Mouse (Mus musculus) neutrophil, adult 5-6 weeks (primary cell): ENCODE data around the gene Tnfrsf18. TPM values are rescaled to one million over a fixed set of nuclear protein-coding genes. Genes with fewer than 3 reads are reported as not detected.

ENCODE experiments used
- ATAC-seq: fragments of 151-379, 151-347 bp; 2 replicates; pipeline ENCODE4 v1.8.0; 2017; ENCODE audit warnings: mild to moderate bottlenecking, moderate TSS enrichment; ENCODE audit not compliant: insufficient number of reproducible peaks, poor library complexity, low FRiP score, severe bottlenecking; ENCODE audit errors: extremely low read depth
- total RNA-seq: library from RNA; stranded (forward); fragments of 200-1000 nt; gene quantifications from 2 replicates; pipeline ENCODE4 v1.2.3, GENCODE M21; 2017

Gene Tnfrsf18
- total RNA-seq, 1 experiment from 2014 or later: 18.5 TPM

GRCm38 (mm10) chr4:156067256-156067949, 41.4 kb downstream of the Tnfrsf18 start:
- ATAC-seq: peak; percentile 89

GRCm38 (mm10) chr4:156069701-156070100, 43.7 kb downstream of the Tnfrsf18 start:
- ATAC-seq: no peak

- ATAC-seq: no peak
These were observed 44.3 kb downstream of the Tnfrsf18 start for GRCm38 (mm10) chr4:156070276-156070675.

- ATAC-seq: no peak
These were observed 44.8 kb downstream of the Tnfrsf18 start for GRCm38 (mm10) chr4:156070716-156071115.

- ATAC-seq: peak; percentile 27; the same call in 1 of the 2 replicates
These were observed 51.0 kb downstream of the Tnfrsf18 start for GRCm38 (mm10) chr4:156076911-156077382.

- peak; percentile 62 for ATAC-seq
These were observed 51.7 kb downstream of the Tnfrsf18 start for GRCm38 (mm10) chr4:156077499-156078301.

Other genes with a start within 250 kb of the Tnfrsf18 start
- 0.12 TPM in 1 of 2 replicates, not detected in the other for gene Tmem88b, start 240.3 kb upstream of the Tnfrsf18 start, total RNA-seq
- not detected in 2 replicates for gene Ankrd65, start 235.7 kb upstream of the Tnfrsf18 start, total RNA-seq
- gene Mrpl20, start 223.3 kb upstream of the Tnfrsf18 start, total RNA-seq: 30.4 and 33.5 TPM in 2 replicates
- 394 and 410 TPM in 2 replicates for gene Ccnl2, start 213.7 kb upstream of the Tnfrsf18 start, total RNA-seq
- 129 and 133 TPM in 2 replicates for gene Aurkaip1, start 194.9 kb upstream of the Tnfrsf18 start, total RNA-seq
- 0.47 and 2.3 TPM in 2 replicates for gene Mxra8, start 186.5 kb upstream of the Tnfrsf18 start, total RNA-seq
- gene Dvl1, start 178.8 kb upstream of the Tnfrsf18 start, total RNA-seq: 32.8 and 39.2 TPM in 2 replicates
- gene Tas1r3, start 162.8 kb upstream of the Tnfrsf18 start, total RNA-seq: 1.4 and 1.8 TPM in 2 replicates
- gene Cptp, start 156.7 kb upstream of the Tnfrsf18 start, total RNA-seq: 2.3 and 10.1 TPM in 2 replicates
- 25.4 and 26.8 TPM in 2 replicates for gene Ints11, start 156.6 kb upstream of the Tnfrsf18 start, total RNA-seq
- 10.1 and 10.3 TPM in 2 replicates for gene Pusl1, start 134.4 kb upstream of the Tnfrsf18 start, total RNA-seq
- 15.7 and 17.5 TPM in 2 replicates for gene Acap3, start 134.3 kb upstream of the Tnfrsf18 start, total RNA-seq
- 87.4 and 90.2 TPM in 2 replicates for gene Ube2j2, start 82.3 kb upstream of the Tnfrsf18 start, total RNA-seq
- 1.6 and 3.6 TPM in 2 replicates for gene C1qtnf12, start 63.8 kb upstream of the Tnfrsf18 start, total RNA-seq
- 2.9 and 3.7 TPM in 2 replicates for gene B3galt6, start 33.5 kb upstream of the Tnfrsf18 start, total RNA-seq
- 213 and 229 TPM in 2 replicates for gene Sdf4, start 33.3 kb upstream of the Tnfrsf18 start, total RNA-seq
- gene Tnfrsf4, start 12.3 kb upstream of the Tnfrsf18 start, total RNA-seq: 2.6 and 7.6 TPM in 2 replicates
- not detected in 2 replicates for gene Ttll10, start 33.2 kb downstream of the Tnfrsf18 start, total RNA-seq
- gene 9430015G10Rik, start 83.8 kb downstream of the Tnfrsf18 start, total RNA-seq: 32.6 and 33.3 TPM in 2 replicates
- gene Rnf223, start 104.3 kb downstream of the Tnfrsf18 start, total RNA-seq: 0.25 and 0.58 TPM in 2 replicates
- gene Agrn, start 171.3 kb downstream of the Tnfrsf18 start, total RNA-seq: 7.9 and 9.8 TPM in 2 replicates
- gene Isg15, start 174.7 kb downstream of the Tnfrsf18 start, total RNA-seq: 30.3 and 40.1 TPM in 2 replicates
- 17.6 and 20.4 TPM in 2 replicates for gene AW011738, start 177.1 kb downstream of the Tnfrsf18 start, total RNA-seq
- gene Perm1, start 189.7 kb downstream of the Tnfrsf18 start, total RNA-seq: 1.4 and 1.7 TPM in 2 replicates
- gene Plekhn1, start 208.7 kb downstream of the Tnfrsf18 start, total RNA-seq: 22.8 and 23.6 TPM in 2 replicates
- gene Noc2l, start 209.8 kb downstream of the Tnfrsf18 start, total RNA-seq: 58.7 and 59.8 TPM in 2 replicates
- 0.37 TPM in 1 of 2 replicates, not detected in the other for gene Samd11, start 229.5 kb downstream of the Tnfrsf18 start, total RNA-seq